Mouse (Mus musculus) cerebellum, postnatal 4 days (tissue): ENCODE results near the gene Slc6a6.

Experiments
- DNase-seq, 2 experiments: peaks; one replicate each; pipeline ENCODE4 v3.0.0; 2022; ENCODE audit warnings: low spot score in 2 of 2, mixed read lengths in 1 of 2

Gene Slc6a6

GRCm38 (mm10) chr6:91773951-91774350 lies 90.1 kb downstream of the Slc6a6 start:
- DNase-seq: no peak

- peak; percentile 53 to 77 for DNase-seq
These were observed 92.7 kb downstream of the Slc6a6 start for GRCm38 (mm10) chr6:91776543-91776942.

GRCm38 (mm10) chr6:91779206-91779605 lies 95.4 kb downstream of the Slc6a6 start:
- DNase-seq: no peak

GRCm38 (mm10) chr6:91785018-91785417 lies 101.2 kb downstream of the Slc6a6 start:
- no peak for DNase-seq

GRCm38 (mm10) chr6:91788311-91788798 lies 104.5 kb downstream of the Slc6a6 start:
- DNase-seq: no peak

GRCm38 (mm10) chr6:91795640-91796039 lies 111.8 kb downstream of the Slc6a6 start:
- no peak for DNase-seq

- no peak for DNase-seq
These were observed 112.2 kb downstream of the Slc6a6 start for GRCm38 (mm10) chr6:91796064-91796463.

GRCm38 (mm10) chr6:91796736-91797135 lies 112.9 kb downstream of the Slc6a6 start:
- no peak for DNase-seq

GRCm38 (mm10) chr6:91798496-91798895 lies 114.6 kb downstream of the Slc6a6 start:
- DNase-seq: peak in 1 of 2 experiments; percentile 23

GRCm38 (mm10) chr6:91804177-91804576 lies 120.3 kb downstream of the Slc6a6 start:
- DNase-seq: peak in 1 of 2 experiments; percentile 35

- DNase-seq: no peak
These were observed 123.3 kb downstream of the Slc6a6 start for GRCm38 (mm10) chr6:91807169-91807568.

- DNase-seq: no peak
These were observed 124.2 kb downstream of the Slc6a6 start for GRCm38 (mm10) chr6:91808022-91808421.
